Mouse (Mus musculus) cerebellum, adult 2 months (tissue): Measurements from ENCODE around the gene Zdhhc18. TPM values are rescaled to one million over a fixed set of nuclear protein-coding genes. Genes with fewer than 3 reads are reported as not detected.

Source experiments
- DNase-seq, 2 experiments: peaks; one replicate each; pipeline ENCODE4 v3.0.0; 2021
- H3K27ac ChIP-seq: fragments of 200-500 bp; 2 replicates; pipeline ENCODE4 v1.5.1; 2012; ENCODE audit warnings: low read length, control low read depth, inconsistent platforms; ENCODE audit not compliant: insufficient read depth
- H3K27me3 ChIP-seq: fragments of 200-500 bp; 2 replicates; pipeline ENCODE4 v1.6.1; 2012; ENCODE audit warnings: inconsistent platforms, mild to moderate bottlenecking, low read length, moderate library complexity; ENCODE audit not compliant: control insufficient read depth, insufficient read depth
- H3K4me1 ChIP-seq: fragments of 200-500 bp; 2 replicates; pipeline ENCODE4 v1.6.1; 2011; ENCODE audit warnings: low read length; ENCODE audit not compliant: control insufficient read depth, insufficient read depth
- H3K4me3 ChIP-seq: fragments of 200-500 bp; replicated peaks from 2 replicates; pipeline ENCODE3; 2011; ENCODE audit warnings: mild to moderate bottlenecking, low read depth, low read length, control low read depth; ENCODE audit not compliant: insufficient read depth
- CTCF ChIP-seq: fragments of 200-500 bp; IDR thresholded peaks from 2 replicates; pipeline ENCODE4 v1.5.1; 2011; ENCODE audit warnings: low read depth, mild to moderate bottlenecking, control low read depth, low read length, moderate library complexity, borderline replicate concordance; ENCODE audit not compliant: insufficient read depth
- POLR2A ChIP-seq: fragments of 200-500 bp; IDR thresholded peaks from 2 replicates; pipeline ENCODE4 v1.6.1; 2011; ENCODE audit warnings: low read length, control low read depth, borderline replicate concordance; ENCODE audit not compliant: insufficient read depth
- WGBS: fragments of 180-500 bp; shearing (Covaris S2); methylation state at CpG from one replicate; pipeline ENCODE4 v1.1.7; 2018; 5-methylcytosine and 5-hydroxymethylcytosine counted together
- polyA plus RNA-seq: library from polyadenylated mRNA; depleted of rRNA; stranded (reverse); fragments of >200 nt; gene quantifications from 2 replicates; pipeline ENCODE4 v1.2.3, GENCODE M21; 2012

The Zdhhc18 gene
- polyA plus RNA-seq, 1 experiment: 58.7 TPM

DNA sequence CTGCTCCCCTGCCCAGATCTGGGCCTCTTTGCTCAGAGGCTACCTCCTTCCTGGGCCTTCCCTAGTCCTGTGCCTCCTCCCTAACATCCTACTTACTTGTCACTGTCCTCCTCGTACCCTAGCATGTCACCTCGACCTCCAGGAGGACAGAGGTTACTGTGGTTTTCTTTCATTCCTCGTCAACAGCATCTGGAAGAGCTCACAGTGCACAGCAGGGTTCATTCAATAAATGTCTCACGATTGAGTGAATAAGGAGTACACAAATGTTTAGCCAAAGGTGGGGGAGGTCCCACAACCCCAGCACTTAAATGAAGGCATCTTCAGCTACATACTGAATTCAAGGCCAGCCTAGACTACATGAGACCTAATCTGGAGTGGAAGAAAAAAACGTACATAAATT lies 23.7 kb downstream of the Zdhhc18 start:
- WGBS: 39% methylated on average over 5 of the region's 5 CpGs
- Histone ChIP-seq H3K27ac (peak overlapping the region; percentile 63), H3K4me1 (peaks cover 42% of the 10 kb centered on the region), H3K27me3 (no peaks in the 10 kb centered on the region), H3K4me3 (no peak overlapping the region)
- DNase-seq: no peak
- TF ChIP-seq POLR2A: no peak
- no peak for TF ChIP-seq CTCF

DNA sequence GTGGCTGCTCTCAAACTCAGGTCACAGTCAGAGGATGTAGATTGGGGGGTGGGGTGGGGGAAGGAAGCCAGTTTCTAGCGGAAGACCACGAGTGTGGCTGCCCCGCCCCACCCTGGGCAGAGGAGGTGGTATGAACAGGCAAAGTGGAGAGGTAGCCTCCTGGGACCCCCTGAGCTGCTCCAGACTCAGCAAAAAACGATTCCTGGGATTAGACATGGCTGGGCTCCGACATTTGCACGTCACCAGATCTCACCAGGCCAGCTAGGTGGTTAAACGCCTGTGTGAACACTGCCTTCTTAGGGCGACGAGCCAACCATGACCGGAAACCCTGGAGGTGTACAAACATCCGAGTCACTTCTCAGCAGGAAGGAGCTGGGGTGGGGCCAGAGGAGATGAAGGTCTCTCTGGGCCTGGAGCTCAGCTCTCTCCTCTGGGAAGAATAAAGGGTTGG lies 24.3 kb downstream of the Zdhhc18 start:
- DNase-seq: peak in 1 of 2 experiments; percentile 48
- Histone ChIP-seq H3K27me3 (no peaks in the 10 kb centered on the region), H3K4me1 (peaks cover 37% of the 10 kb centered on the region), H3K27ac (peak overlapping the region; percentile 38), H3K4me3 (no peak overlapping the region)
- TF ChIP-seq CTCF: no peak
- no peak for TF ChIP-seq POLR2A
- 41% methylated on average over 11 of the region's 11 CpGs for WGBS

DNA sequence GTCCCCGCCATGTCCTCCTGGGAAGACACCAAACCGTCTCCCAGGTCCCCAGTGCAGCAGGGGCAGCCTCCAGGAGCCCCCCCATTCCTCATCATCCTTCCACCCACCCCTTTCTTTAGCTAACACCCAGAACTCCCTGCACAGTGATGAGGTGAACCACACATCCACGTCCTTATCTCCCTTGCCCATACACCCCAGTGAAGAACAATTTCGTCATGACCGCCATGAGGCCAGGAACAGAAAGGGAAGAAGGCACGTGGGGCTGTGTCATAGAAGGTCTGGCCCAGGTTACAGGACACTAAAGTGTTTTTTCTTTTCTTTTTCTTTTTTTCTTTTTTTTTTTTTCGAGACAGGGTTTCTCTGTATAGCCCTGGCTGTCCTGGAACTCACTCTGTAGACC lies 25.1 kb downstream of the Zdhhc18 start:
- TF ChIP-seq POLR2A (no peak), CTCF (no peak)
- no peak for DNase-seq
- H3K27ac ChIP-seq: no peak overlapping the region
- peaks cover 32% of the 10 kb centered on the region for H3K4me1 ChIP-seq
- H3K27me3 ChIP-seq: no peaks in the 10 kb centered on the region
- H3K4me3 ChIP-seq: no peak overlapping the region
- WGBS: 88% methylated on average over 7 of the region's 7 CpGs

DNA sequence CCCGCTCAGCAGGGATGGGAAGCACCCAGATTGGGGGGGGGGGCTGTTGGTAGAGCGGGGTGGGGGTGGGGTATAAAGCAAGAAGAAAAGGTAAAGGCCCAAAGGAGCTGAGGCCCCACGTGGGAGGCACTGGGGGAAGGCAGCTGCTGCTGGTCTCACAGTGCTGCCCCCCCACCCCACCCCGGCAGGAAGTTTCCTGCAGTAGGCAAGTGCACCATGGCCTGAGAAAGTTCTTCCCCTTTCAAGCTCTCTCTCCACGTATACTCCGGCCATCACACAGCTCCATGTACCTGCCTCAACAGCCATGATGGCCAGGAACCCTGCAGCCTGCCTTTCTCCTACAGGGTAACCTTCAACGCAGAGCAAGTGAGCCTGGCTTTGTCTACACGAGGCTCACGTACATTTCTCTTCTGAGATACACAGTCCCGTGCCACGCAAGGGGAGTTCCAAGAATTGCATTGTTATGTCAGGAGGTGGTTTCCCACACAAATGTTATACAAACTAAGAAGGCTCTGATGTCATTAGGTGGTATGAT lies 27.7 kb downstream of the Zdhhc18 start:
- no peak for DNase-seq
- H3K27ac ChIP-seq: no peak overlapping the region
- TF ChIP-seq CTCF (no peak), POLR2A (no peak)
- H3K4me3 ChIP-seq: no peak overlapping the region
- 61% methylated on average over 11 of the region's 11 CpGs for WGBS
- H3K4me1 ChIP-seq: peaks cover 31% of the 10 kb centered on the region
- no peaks in the 10 kb centered on the region for H3K27me3 ChIP-seq

DNA sequence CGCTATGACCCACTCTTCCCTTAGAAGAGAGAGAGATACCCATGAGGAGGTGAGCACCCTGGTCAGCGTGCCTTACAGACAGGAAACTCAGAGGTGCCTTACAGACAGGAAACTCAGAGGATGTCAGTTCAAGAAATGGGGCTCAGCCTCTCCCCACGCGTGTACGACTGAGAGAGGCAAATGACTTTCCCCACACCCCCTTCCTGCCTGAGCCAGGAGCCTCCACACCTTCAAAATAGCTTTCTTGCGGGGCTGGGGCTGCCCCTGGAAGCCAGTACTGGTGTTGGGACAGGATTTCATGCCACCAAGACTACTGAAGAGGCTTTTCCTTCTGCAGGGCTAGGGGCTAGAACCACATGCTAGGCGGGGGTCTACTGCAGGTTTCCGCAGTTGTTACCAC lies 29.3 kb downstream of the Zdhhc18 start:
- Histone ChIP-seq H3K27ac (no peak overlapping the region), H3K4me3 (no peak overlapping the region), H3K27me3 (no peaks in the 10 kb centered on the region), H3K4me1 (peaks cover 17% of the 10 kb centered on the region)
- 95% methylated on average over 8 of the region's 8 CpGs for WGBS
- no peak for DNase-seq
- no peak for TF ChIP-seq POLR2A
- TF ChIP-seq CTCF: no peak

DNA sequence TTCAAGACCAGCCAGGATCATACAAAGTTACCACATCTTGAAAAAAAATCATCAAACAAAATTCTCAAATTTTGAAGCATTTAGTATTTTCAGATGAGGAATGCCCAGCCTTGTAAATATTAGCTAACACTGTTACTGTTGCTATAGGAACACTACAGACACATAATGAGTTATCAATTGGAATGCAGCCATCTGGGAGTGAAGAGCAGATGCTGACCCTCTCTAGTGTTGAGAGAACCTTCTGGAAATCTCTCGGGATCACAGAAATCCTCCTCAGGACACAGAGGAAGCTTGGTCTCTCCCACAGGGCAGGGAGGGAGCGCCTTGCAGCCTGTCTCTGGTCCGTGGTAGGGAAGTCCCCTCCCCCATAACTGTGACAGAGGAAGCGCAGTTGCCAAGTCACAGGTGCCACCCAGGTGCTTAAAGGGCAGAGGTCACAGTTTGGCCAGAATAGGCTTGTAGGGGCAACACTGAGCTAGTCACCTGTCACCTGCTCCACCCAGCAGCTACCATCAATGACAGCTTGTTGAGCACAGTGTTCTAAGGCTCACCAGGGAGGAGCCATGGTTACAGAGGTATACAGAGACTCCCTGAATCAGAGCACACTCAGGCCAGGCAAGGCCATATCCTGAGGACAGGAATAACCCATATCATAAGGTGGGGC lies 30.3 kb downstream of the Zdhhc18 start:
- WGBS: 44% methylated on average over 4 of the region's 4 CpGs
- no peak for DNase-seq
- H3K27me3 ChIP-seq: no peaks in the 10 kb centered on the region
- peaks cover 16% of the 10 kb centered on the region for H3K4me1 ChIP-seq
- TF ChIP-seq CTCF (no peak), POLR2A (no peak)
- H3K27ac ChIP-seq: no peak overlapping the region
- no peak overlapping the region for H3K4me3 ChIP-seq

DNA sequence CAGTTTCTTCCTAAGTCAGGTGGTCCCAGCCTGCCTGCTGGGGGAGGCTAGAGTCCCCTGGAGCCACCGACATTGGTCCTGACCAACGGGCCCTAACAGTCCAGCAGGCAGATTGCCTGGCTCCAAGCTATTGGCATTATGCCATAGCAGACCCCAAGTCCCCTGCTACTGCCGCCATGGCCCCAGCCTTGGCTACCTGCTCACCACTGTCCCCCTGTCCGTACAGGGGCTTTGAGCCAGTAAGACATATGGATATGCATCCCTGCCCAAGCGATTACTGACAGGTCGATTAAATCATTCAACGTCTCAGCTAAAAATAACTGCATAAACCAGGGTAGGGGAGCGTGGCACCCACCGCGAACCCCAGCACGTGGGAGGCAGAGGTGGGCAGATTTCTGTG lies 32.0 kb downstream of the Zdhhc18 start:
- Histone ChIP-seq H3K27me3 (no peaks in the 10 kb centered on the region), H3K4me1 (peaks cover 21% of the 10 kb centered on the region), H3K4me3 (no peak overlapping the region), H3K27ac (no peak overlapping the region)
- DNase-seq: no peak
- no peak for TF ChIP-seq CTCF
- TF ChIP-seq POLR2A: no peak
- 19% methylated on average over 11 of the region's 11 CpGs for WGBS

DNA sequence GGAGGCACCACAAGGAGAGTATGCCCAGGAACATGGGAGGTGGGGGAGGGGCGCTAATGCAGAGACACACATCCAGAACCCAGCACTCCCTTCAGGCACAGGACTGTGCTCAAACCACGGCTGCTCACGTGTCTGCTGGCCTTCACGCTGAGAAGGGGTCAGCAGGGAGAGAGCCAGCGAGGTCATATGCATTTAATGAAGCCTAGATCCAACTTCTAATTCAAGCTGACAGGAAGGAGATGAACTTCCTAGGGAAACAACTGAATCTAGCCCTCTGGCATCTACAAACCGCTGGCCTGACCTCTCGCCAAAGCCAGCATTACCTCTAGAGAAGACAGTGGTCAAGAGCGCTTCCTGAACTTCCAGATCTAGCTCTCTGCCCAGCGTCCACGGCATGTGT lies 34.5 kb downstream of the Zdhhc18 start:
- TF ChIP-seq CTCF: no peak
- TF ChIP-seq POLR2A: no peak
- no peak for DNase-seq
- WGBS: 70% methylated on average over 10 of the region's 10 CpGs
- Histone ChIP-seq H3K27ac (no peak overlapping the region), H3K4me3 (no peak overlapping the region), H3K4me1 (peaks cover 14% of the 10 kb centered on the region), H3K27me3 (no peaks in the 10 kb centered on the region)
